Mouse (Mus musculus) MEL (cell line): ENCODE data around the gene Tbc1d24. TPM values are rescaled to one million over a fixed set of nuclear protein-coding genes. Genes with fewer than 3 reads are reported as not detected.

Experiments
- DNase-seq: peaks from one replicate; pipeline ENCODE4 v3.0.0; 2011; ENCODE audit warnings: low read depth, low spot score
- H3K27ac ChIP-seq: 2 replicates; pipeline ENCODE4 v1.5.1; 2012; ENCODE audit warnings: low read depth, mild to moderate bottlenecking, control low read depth, low read length, moderate library complexity; ENCODE audit not compliant: control insufficient read depth
- H3K27me3 ChIP-seq, 2 experiments: fragments of 150-350 bp in 1 of 2; sonication (generic) in 1 of 2; 2 replicates each; pipeline ENCODE4 v1.6.1; 2012; ENCODE audit warnings: low read length in 2 of 2, mild to moderate bottlenecking in 2 of 2, improper control_type of control experiment in 1 of 2, moderate library complexity in 1 of 2; ENCODE audit not compliant: insufficient read depth in 2 of 2, control insufficient read depth in 1 of 2
- H3K36me3 ChIP-seq, 2 experiments: 2 replicates each; pipeline ENCODE4 v1.6.1; 2012 to 2014; ENCODE audit warnings: low read length in 2 of 2, improper control_type of control experiment in 1 of 2, inconsistent platforms in 1 of 2, mild to moderate bottlenecking in 1 of 2; ENCODE audit not compliant: insufficient read depth in 2 of 2, control insufficient read depth in 1 of 2
- H3K4me1 ChIP-seq, 2 experiments: fragments of 150-350 bp in 1 of 2; sonication (generic) in 1 of 2; 2 replicates each; pipeline ENCODE4 v1.6.1; 2012; ENCODE audit warnings: low read length in 2 of 2, improper control_type of control experiment in 1 of 2, mild to moderate bottlenecking in 1 of 2; ENCODE audit not compliant: insufficient read depth in 2 of 2, control insufficient read depth in 1 of 2
- H3K4me3 ChIP-seq, 2 experiments: fragments of 150-350 bp in 1 of 2; sonication (generic) in 1 of 2; 2 replicates each; pipeline ENCODE4 v1.5.1; 2012; ENCODE audit warnings: low read depth in 2 of 2, low read length in 2 of 2, mild to moderate bottlenecking in 2 of 2, moderate library complexity in 2 of 2, control low read depth in 1 of 2, improper control_type of control experiment in 1 of 2; ENCODE audit not compliant: control insufficient read depth in 1 of 2, insufficient read depth in 1 of 2
- H3K79me2 ChIP-seq: 2 replicates; pipeline ENCODE4 v1.6.1; 2012; ENCODE audit warnings: mild to moderate bottlenecking, low read length, moderate library complexity; ENCODE audit not compliant: control insufficient read depth, poor library complexity, insufficient read depth
- H3K9ac ChIP-seq: 2 replicates; pipeline ENCODE4 v1.6.1; 2012; ENCODE audit warnings: low read depth, mild to moderate bottlenecking, control low read depth, low read length, moderate library complexity; ENCODE audit not compliant: control insufficient read depth, poor library complexity, severe bottlenecking
- H3K9me3 ChIP-seq: fragments of 150-350 bp; sonication (generic); replicated peaks from 2 replicates; pipeline ENCODE4 v1.6.1; 2012; ENCODE audit warnings: mild to moderate bottlenecking, low read length, improper control_type of control experiment, moderate library complexity; ENCODE audit not compliant: insufficient read depth
- CHD2 ChIP-seq: IDR thresholded peaks from 2 replicates; pipeline ENCODE4 v1.6.1; 2011; ENCODE audit warnings: low read length, improper control_type of control experiment
- CTCF ChIP-seq, 3 experiments: IDR thresholded peaks in 2 of 3; conservative IDR thresholded peaks in 1 of 3; 2 replicates each; pipeline ENCODE4 v1.5.1; 2011 to 2012; ENCODE audit warnings: low read length in 3 of 3, low read depth in 2 of 3, mild to moderate bottlenecking in 2 of 3, improper control_type of control experiment in 1 of 3, inconsistent platforms in 1 of 3, mixed read lengths in 1 of 3, moderate library complexity in 1 of 3; ENCODE audit not compliant: control insufficient read depth in 1 of 3, insufficient read depth in 1 of 3, poor library complexity in 1 of 3, severe bottlenecking in 1 of 3
- ETS1 ChIP-seq: IDR thresholded peaks from 2 replicates; pipeline ENCODE4 v1.6.1; 2012; ENCODE audit warnings: low read depth, mild to moderate bottlenecking, inconsistent platforms, low read length, improper control_type of control experiment, moderate library complexity
- HCFC1 ChIP-seq: IDR thresholded peaks from 2 replicates; pipeline ENCODE4 v1.6.1; 2012; ENCODE audit warnings: low read depth, mild to moderate bottlenecking, inconsistent platforms, low read length, improper control_type of control experiment, moderate library complexity
- JUND ChIP-seq: IDR thresholded peaks from 2 replicates; pipeline ENCODE4 v1.6.1; 2011; ENCODE audit warnings: low read depth, mild to moderate bottlenecking, improper control_type of control experiment, low read length
- KAT2A ChIP-seq: conservative IDR thresholded peaks from 2 replicates; pipeline ENCODE4 v1.6.1; 2012; ENCODE audit warnings: low read depth, low read length, improper control_type of control experiment, inconsistent platforms
- MAX ChIP-seq: IDR thresholded peaks from 2 replicates; pipeline ENCODE4 v1.6.1; 2011; ENCODE audit warnings: low read length, improper control_type of control experiment
- MAZ ChIP-seq: IDR thresholded peaks from 2 replicates; pipeline ENCODE4 v1.6.1; 2012; ENCODE audit warnings: low read depth, mild to moderate bottlenecking, inconsistent platforms, low read length, improper control_type of control experiment
- MYC ChIP-seq: IDR thresholded peaks from 2 replicates; pipeline ENCODE4 v1.6.1; 2011; ENCODE audit warnings: low read depth, mild to moderate bottlenecking, low read length, improper control_type of control experiment, moderate library complexity
- POLR2AphosphoS2 ChIP-seq: IDR thresholded peaks from 2 replicates; pipeline ENCODE4 v1.6.1; 2011; ENCODE audit warnings: low read length, improper control_type of control experiment
- RAD21 ChIP-seq: IDR thresholded peaks from 2 replicates; pipeline ENCODE4 v1.6.1; 2011; ENCODE audit warnings: mild to moderate bottlenecking, low read depth, low read length, improper control_type of control experiment
- SIN3A ChIP-seq: IDR thresholded peaks from 2 replicates; pipeline ENCODE4 v1.6.1; 2012; ENCODE audit warnings: low read length, improper control_type of control experiment, inconsistent platforms
- SMC3 ChIP-seq: IDR thresholded peaks from 2 replicates; pipeline ENCODE4 v1.6.1; 2011; ENCODE audit warnings: low read depth, low read length, improper control_type of control experiment
- TAL1 ChIP-seq: IDR thresholded peaks from 2 replicates; pipeline ENCODE4 v1.6.1; 2012; ENCODE audit warnings: mild to moderate bottlenecking, inconsistent platforms, low read length, moderate library complexity, mixed read lengths
- TBP ChIP-seq: IDR thresholded peaks from 2 replicates; pipeline ENCODE4 v1.8.0; 2011; ENCODE audit warnings: low read depth, low read length, improper control_type of control experiment
- UBTF ChIP-seq: IDR thresholded peaks from 2 replicates; pipeline ENCODE4 v1.6.1; 2012; ENCODE audit warnings: low read depth, mild to moderate bottlenecking, inconsistent platforms, low read length, improper control_type of control experiment, moderate library complexity, borderline replicate concordance; ENCODE audit not compliant: insufficient read depth
- USF1 ChIP-seq: IDR thresholded peaks from 2 replicates; pipeline ENCODE4 v1.6.1; 2014; ENCODE audit warnings: low read depth, mild to moderate bottlenecking, inconsistent platforms, low read length, improper control_type of control experiment, moderate library complexity
- ZC3H11A ChIP-seq: IDR thresholded peaks from 2 replicates; pipeline ENCODE4 v1.6.1; 2012; ENCODE audit warnings: low read depth, mild to moderate bottlenecking, inconsistent platforms, low read length, improper control_type of control experiment
- ZKSCAN1 ChIP-seq: IDR thresholded peaks from 2 replicates; pipeline ENCODE4 v1.6.1; 2012; ENCODE audit warnings: low read depth, mild to moderate bottlenecking, inconsistent platforms, low read length, improper control_type of control experiment, moderate library complexity
- ZMIZ1 ChIP-seq: IDR thresholded peaks from 2 replicates; pipeline ENCODE4 v1.6.1; 2012; ENCODE audit warnings: low read depth, mild to moderate bottlenecking, inconsistent platforms, low read length, improper control_type of control experiment, moderate library complexity
- polyA plus RNA-seq, 2 experiments: library from polyadenylated mRNA; stranded (reverse) in 1 of 2; unstranded in 1 of 2; fragments of >175 nt in 1 of 2; fragments of >200 nt in 1 of 2; gene quantifications; 2 replicates each; pipeline versions ENCODE4 v1.2.1 to v1.2.4; 2012; ENCODE audit warnings: low replicate concordance in 2 of 2, low read depth in 1 of 2; ENCODE audit not compliant: insufficient read length in 2 of 2, insufficient read depth in 1 of 2, missing spikeins in 1 of 2
- total RNA-seq: library from RNA; depleted of rRNA; stranded (reverse); fragments of 300-350 nt; gene quantifications from 2 replicates; pipeline ENCODE4 v1.2.3, GENCODE M21; 2012

The Tbc1d24 gene
- total and polyA plus RNA-seq, 3 experiments: 24.3 to 34.2 (median 27.3) TPM

GRCm38 (mm10) chr17:24174259-24174658 is 31.1 kb downstream of the Tbc1d24 start:
- Histone ChIP-seq H3K27ac (no peak overlapping the region), H3K79me2 (peaks cover 8% of the 10 kb centered on the region; the same call in 1 of the 2 replicates), H3K36me3 (peaks cover 0 to 20% of the 10 kb centered on the region in 2 experiments; a peak in 2 of 4 replicates), H3K4me1 (peaks cover 11 to 23% of the 10 kb centered on the region in 2 experiments), H3K27me3 (no peaks in the 10 kb centered on the region), H3K4me3 (no peak overlapping the region), H3K9ac (no peak overlapping the region), H3K9me3 (no peaks in the 10 kb centered on the region)
- TF ChIP-seq UBTF: no peak
- TF ChIP-seq USF1: no peak
- no peak for DNase-seq

GRCm38 (mm10) chr17:24173423-24173822 is 31.9 kb downstream of the Tbc1d24 start:
- H3K27ac ChIP-seq: no peak overlapping the region
- peaks cover 0 to 20% of the 10 kb centered on the region in 2 experiments; a peak in 2 of 4 replicates for H3K36me3 ChIP-seq
- peak; percentile 86 for DNase-seq
- no peaks in the 10 kb centered on the region for H3K9me3 ChIP-seq
- H3K4me3 ChIP-seq: no peak overlapping the region
- H3K9ac ChIP-seq: no peak overlapping the region
- peaks cover 11 to 23% of the 10 kb centered on the region in 2 experiments for H3K4me1 ChIP-seq
- TF ChIP-seq TAL1: no peak
- TF ChIP-seq CHD2: no peak
- peak; percentile 91 for TF ChIP-seq RAD21
- no peak; the same call in 1 of the 2 replicates for TF ChIP-seq MAX
- TF ChIP-seq SIN3A: peak; percentile 67
- peak; percentile 38; the same call in 1 of the 2 replicates for TF ChIP-seq HCFC1
- peak; percentile 79 to 97 (median 94) for TF ChIP-seq CTCF (IDR thresholded peaks at IDR 0.05 in 2 of 3, conservative IDR thresholded peaks at IDR 0.05 in 1 of 3; ENCODE audit: control insufficient read depth in 1 of 3, insufficient read depth in 1 of 3, low read depth in 2 of 3, low read length in 3 of 3, poor library complexity in 1 of 3, severe bottlenecking in 1 of 3)
- peak; percentile 81 for TF ChIP-seq ZC3H11A
- TF ChIP-seq SMC3: peak; percentile 89
- no peak for TF ChIP-seq ZKSCAN1
- no peak for TF ChIP-seq JUND
- no peak for TF ChIP-seq POLR2AphosphoS2
- 0 out of 2 replicates have a peak, but pooled peaks have one; percentile 28 for TF ChIP-seq TBP
- TF ChIP-seq MYC: 0 out of 2 replicates have a peak, but pooled peaks have one; percentile 24
- TF ChIP-seq MAZ: no peak
- TF ChIP-seq KAT2A: no peak
- 0 out of 2 replicates have a peak, but pooled peaks have one; percentile 8 for TF ChIP-seq ETS1
- peak; percentile 34; the same call in 1 of the 2 replicates for TF ChIP-seq ZMIZ1
- H3K79me2 ChIP-seq: peaks cover 15% of the 10 kb centered on the region
- no peaks in the 10 kb centered on the region for H3K27me3 ChIP-seq
